Comparison of ENCODE assay signal across 10 mouse cellular contexts in the genomic region with DNA sequence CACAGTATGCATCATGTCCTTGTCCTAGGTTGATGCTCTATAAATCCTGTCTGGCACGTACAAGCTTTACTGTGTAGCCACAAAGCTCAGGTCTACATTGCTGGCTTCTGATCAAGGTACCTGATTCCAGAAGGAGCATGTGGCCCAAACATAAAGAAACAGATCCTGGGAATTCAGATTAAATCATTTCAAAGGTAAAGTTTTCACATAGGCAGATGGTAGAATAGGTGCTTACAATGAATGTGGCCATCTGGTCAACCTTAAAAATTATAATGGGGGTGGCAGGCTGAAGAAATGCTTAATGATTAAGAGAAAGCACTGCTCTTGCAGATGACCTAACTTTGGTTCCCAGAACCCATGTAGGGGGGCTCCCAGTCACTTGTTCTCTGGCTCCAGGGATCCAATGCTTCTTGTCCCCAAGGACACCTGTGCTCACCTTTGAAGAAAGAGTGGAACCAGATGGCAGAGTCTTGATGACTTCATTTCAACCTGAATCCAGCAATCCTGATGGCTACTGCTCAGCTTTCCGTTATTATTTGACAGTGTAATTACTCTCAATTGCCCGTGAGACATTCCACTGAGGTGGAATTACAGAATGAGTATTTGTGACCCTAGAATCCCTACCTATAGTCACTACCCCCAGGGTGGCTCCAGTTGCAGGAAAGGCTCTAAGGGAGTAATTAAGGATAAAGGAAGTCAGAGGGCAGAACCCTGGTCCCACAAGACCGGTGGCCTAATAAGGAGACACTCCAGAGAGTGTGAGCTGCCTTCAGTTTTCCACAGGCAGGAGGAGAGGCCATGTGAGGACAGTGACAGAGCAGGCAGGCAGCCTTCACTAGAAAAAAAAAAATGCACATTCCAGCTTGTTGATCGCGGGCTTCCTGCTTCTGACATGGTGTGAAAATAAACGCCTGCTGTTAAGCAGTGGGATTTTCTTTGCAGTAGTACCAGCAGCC.
A peak's percentile ranks its signal among the peaks of the same experiment; 100 is the strongest.
DNase-seq lines count a peak whose midpoint lies in the region; ATAC-seq lines count a peak whose summit lies in the region.
"Had no signal": no experiment of that assay in that cellular context is flagged by ENCODE, and none has a peak within 500 bp of the region (broad histone marks: within the 10 kb centered on the region; RNA-seq: fewer than 3 reads in every experiment).

No protein-coding gene starts in this region.

- no peak overlapping the region for H3K4me2 ChIP-seq in forebrain, embryonic 13.5 days
- no peak overlapping the region for H3K4me2 ChIP-seq in forebrain, embryonic 12.5 days
- no peak overlapping the region for H3K4me2 ChIP-seq in heart, embryonic 14.5 days (ENCODE audit: low read length)
- H3K4me2 ChIP-seq in hindbrain, embryonic 13.5 days, result no peak overlapping the region
- H3K4me2 ChIP-seq: hindbrain, embryonic 15.5 days; limb, embryonic 15.5 days had no signal

- no peak overlapping the region for H3K27ac ChIP-seq in forebrain, embryonic 13.5 days
- H3K27ac ChIP-seq in forebrain, embryonic 12.5 days, result no peak overlapping the region
- H3K27ac ChIP-seq in heart, embryonic 14.5 days (replicated peaks in 1 of 2; ENCODE audit: control insufficient read depth in 1 of 2, insufficient read depth in 1 of 2, low read depth in 2 of 2, low read length in 2 of 2), result no peak overlapping the region
- H3K27ac ChIP-seq in hindbrain, embryonic 13.5 days, result no peak overlapping the region
- H3K27ac ChIP-seq: hindbrain, embryonic 15.5 days; limb, embryonic 15.5 days had no signal

- no peak overlapping the region for H3K9ac ChIP-seq in forebrain, embryonic 13.5 days
- no peak overlapping the region for H3K9ac ChIP-seq in forebrain, embryonic 12.5 days
- H3K9ac ChIP-seq in heart, embryonic 14.5 days (ENCODE audit: low read length), result no peak overlapping the region
- H3K9ac ChIP-seq in hindbrain, embryonic 13.5 days, result no peak overlapping the region
- H3K9ac ChIP-seq: hindbrain, embryonic 15.5 days; limb, embryonic 15.5 days had no signal

- H3K36me3 ChIP-seq in forebrain, embryonic 13.5 days (ENCODE audit: poor library complexity, severe bottlenecking), result no peaks in the 10 kb centered on the region
- H3K36me3 ChIP-seq in forebrain, embryonic 12.5 days (replicated peaks), result no peaks in the 10 kb centered on the region
- no peaks in the 10 kb centered on the region for H3K36me3 ChIP-seq in heart, embryonic 14.5 days (ENCODE audit: control insufficient read depth, insufficient read depth, low read length)
- no peaks in the 10 kb centered on the region for H3K36me3 ChIP-seq in hindbrain, embryonic 13.5 days
- H3K36me3 ChIP-seq: hindbrain, embryonic 15.5 days; limb, embryonic 15.5 days had no signal

- H3K4me3 ChIP-seq in forebrain, embryonic 13.5 days, result no peak overlapping the region
- H3K4me3 ChIP-seq in forebrain, embryonic 12.5 days (replicated peaks), result no peak overlapping the region
- no peak overlapping the region for H3K4me3 ChIP-seq in heart, embryonic 14.5 days (ENCODE audit: control insufficient read depth in 1 of 2, insufficient read depth in 1 of 2, low read depth in 1 of 2, low read length in 2 of 2)
- H3K4me3 ChIP-seq in hindbrain, embryonic 13.5 days, result no peak overlapping the region
- H3K4me3 ChIP-seq: hindbrain, embryonic 15.5 days; limb, embryonic 15.5 days had no signal

- ATAC-seq in forebrain, embryonic 13.5 days, result 0 out of 2 replicates have a peak, but pooled peaks have one; percentile 27
- ATAC-seq in forebrain, embryonic 12.5 days (ENCODE audit: low FRiP score), result no peak
- peak; percentile 76 for ATAC-seq in heart, embryonic 14.5 days (ENCODE audit: insufficient number of reproducible peaks, insufficient read depth, low FRiP score, low read depth)
- ATAC-seq in hindbrain, embryonic 13.5 days (ENCODE audit: low FRiP score), result no peak

- H3K27me3 ChIP-seq in forebrain, embryonic 13.5 days, result no peaks in the 10 kb centered on the region
- H3K27me3 ChIP-seq in forebrain, embryonic 12.5 days, result no peaks in the 10 kb centered on the region
- no peaks in the 10 kb centered on the region for H3K27me3 ChIP-seq in heart, embryonic 14.5 days (ENCODE audit: control insufficient read depth, insufficient read depth, low read length)
- no peaks in the 10 kb centered on the region for H3K27me3 ChIP-seq in hindbrain, embryonic 13.5 days
- H3K27me3 ChIP-seq: hindbrain, embryonic 15.5 days; limb, embryonic 15.5 days had no signal

- H3K4me1 ChIP-seq in forebrain, embryonic 13.5 days, result peaks cover 4% of the 10 kb centered on the region; the same call in 1 of the 2 replicates
- H3K4me1 ChIP-seq in forebrain, embryonic 12.5 days, result no peaks in the 10 kb centered on the region
- H3K4me1 ChIP-seq in heart, embryonic 14.5 days (ENCODE audit: control insufficient read depth in 2 of 2, insufficient read depth in 2 of 2, low read length in 2 of 2), result peaks cover 0 to 4% of the 10 kb centered on the region in 2 experiments; a peak in 1 of 4 replicates
- H3K4me1 ChIP-seq in hindbrain, embryonic 13.5 days (replicated peaks), result no peaks in the 10 kb centered on the region
- H3K4me1 ChIP-seq: hindbrain, embryonic 15.5 days; limb, embryonic 15.5 days had no signal

- WGBS in forebrain, embryonic 13.5 days, result 40% methylated on average over 7 of the region's 7 CpGs
- 40% methylated on average over 7 of the region's 7 CpGs for WGBS in forebrain, embryonic 12.5 days
- WGBS in heart, embryonic 14.5 days, result 37% methylated on average over 7 of the region's 7 CpGs
- 57% methylated on average over 7 of the region's 7 CpGs for WGBS in hindbrain, embryonic 13.5 days

- DNase-seq in Muller cell, postnatal 12 days (ENCODE audit: inconsistent ontology term), result peak; percentile 13
- peak; percentile 56 to 62 for DNase-seq in cerebellum, postnatal 25 days
- no peak for DNase-seq in thymus, adult 18-20 months
- DNase-seq in yolk sac, embryonic 10.5 days (ENCODE audit: low spot score), result no peak

- H3K9me3 ChIP-seq in forebrain, embryonic 13.5 days (replicated peaks), result no peaks in the 10 kb centered on the region
- H3K9me3 ChIP-seq in forebrain, embryonic 12.5 days, result no peaks in the 10 kb centered on the region
- no peaks in the 10 kb centered on the region for H3K9me3 ChIP-seq in heart, embryonic 14.5 days (ENCODE audit: control insufficient read depth, low read length)
- no peaks in the 10 kb centered on the region for H3K9me3 ChIP-seq in hindbrain, embryonic 13.5 days
- H3K9me3 ChIP-seq: hindbrain, embryonic 15.5 days; limb, embryonic 15.5 days had no signal

Comparison
In these comparisons a context has a peak if more than half of its experiments do, and no peak if none do; other contexts are left out.
1. ATAC-seq: peak in forebrain, embryonic 13.5 days (single experiment) and heart, embryonic 14.5 days (single experiment); none in forebrain, embryonic 12.5 days (single experiment) and hindbrain, embryonic 13.5 days (single experiment).
2. DNase-seq: peak in Muller cell, postnatal 12 days (single experiment) and cerebellum, postnatal 25 days (2 of 2); none in thymus, adult 18-20 months (0 of 2) and yolk sac, embryonic 10.5 days (single experiment).